Mouse (Mus musculus): ENCODE data around the gene Bcl2l2. TPM values are rescaled to one million over a fixed set of nuclear protein-coding genes. Genes with fewer than 3 reads are reported as not detected.
A peak's percentile ranks its signal among the peaks of the same experiment; 100 is the strongest.

Bcl2l2 gene
- polyA plus RNA-seq, 1 experiment from 2014 or later = 4.2 TPM

GRCm38 (mm10) chr14:54908682-54909081, 25.5 kb downstream of the Bcl2l2 start:
- H3K4me2 ChIP-seq (ENCODE audit: low read depth, low read length) = no peak overlapping the region
- H3K4me3 ChIP-seq (replicated peaks; ENCODE audit: low read length) = no peak overlapping the region
- no peaks in the 10 kb centered on the region for H3K27me3 ChIP-seq (ENCODE audit: control insufficient read depth, insufficient read depth, low read length)
- peaks cover 12% of the 10 kb centered on the region; the same call in 1 of the 2 replicates for H3K36me3 ChIP-seq (ENCODE audit: control insufficient read depth, insufficient read depth, low read length)
- no peak for ATAC-seq (ENCODE audit: insufficient read depth, low FRiP score)
- H3K9me3 ChIP-seq (replicated peaks; ENCODE audit: control insufficient read depth, low read length) = no peaks in the 10 kb centered on the region
- 77% methylated on average over 7 of the region's 7 CpGs for WGBS
- no peak overlapping the region for H3K9ac ChIP-seq (ENCODE audit: low read length)
- no peak overlapping the region for H3K27ac ChIP-seq (ENCODE audit: low read length)
- H3K4me1 ChIP-seq (ENCODE audit: control insufficient read depth, insufficient read depth, low read length) = peaks cover 7% of the 10 kb centered on the region

GRCm38 (mm10) chr14:54912109-54912850, 29.1 kb downstream of the Bcl2l2 start:
- 2% methylated on average over 59 of the region's 69 CpGs for WGBS
- peak overlapping the region; percentile 84 for H3K4me3 ChIP-seq (replicated peaks; ENCODE audit: low read length)
- peak overlapping the region; percentile 90 for H3K4me2 ChIP-seq (ENCODE audit: low read depth, low read length)
- peak overlapping the region; percentile 90 for H3K9ac ChIP-seq (ENCODE audit: low read length)
- ATAC-seq (ENCODE audit: insufficient read depth, low FRiP score) = peak; percentile 54
- no peaks in the 10 kb centered on the region for H3K27me3 ChIP-seq (ENCODE audit: control insufficient read depth, insufficient read depth, low read length)
- peak overlapping the region; percentile 74 for H3K27ac ChIP-seq (ENCODE audit: low read length)
- no peaks in the 10 kb centered on the region for H3K9me3 ChIP-seq (replicated peaks; ENCODE audit: control insufficient read depth, low read length)
- peaks cover 7% of the 10 kb centered on the region for H3K4me1 ChIP-seq (ENCODE audit: control insufficient read depth, insufficient read depth, low read length)
- H3K36me3 ChIP-seq (ENCODE audit: control insufficient read depth, insufficient read depth, low read length) = peaks cover 3% of the 10 kb centered on the region; the same call in 1 of the 2 replicates

GRCm38 (mm10) chr14:54912886-54913285, 29.7 kb downstream of the Bcl2l2 start, which contains the start of gene Slc22a17:
Gene Slc22a17, minus strand, starts transcription at chr14:54913132.
- peak within 1 kb of the TSS; percentile 90 for H3K4me2 ChIP-seq (ENCODE audit: low read depth, low read length)
- peak; percentile 92 for ATAC-seq (ENCODE audit: insufficient read depth, low FRiP score)
- H3K4me1 ChIP-seq (ENCODE audit: control insufficient read depth, insufficient read depth, low read length) = peaks cover 7% of the 10 kb centered on the region
- no peaks in the 10 kb centered on the region for H3K27me3 ChIP-seq (ENCODE audit: control insufficient read depth, insufficient read depth, low read length)
- peak within 1 kb of the TSS; percentile 84 for H3K4me3 ChIP-seq (replicated peaks; ENCODE audit: low read length)
- WGBS = 0% methylated on average over 28 of the region's 28 CpGs
- no peaks in the 10 kb centered on the region; the same call in 1 of the 2 replicates for H3K36me3 ChIP-seq (ENCODE audit: control insufficient read depth, insufficient read depth, low read length)
- peak within 1 kb of the TSS; percentile 74 for H3K27ac ChIP-seq (ENCODE audit: low read length)
- H3K9ac ChIP-seq (ENCODE audit: low read length) = peak within 1 kb of the TSS; percentile 90
- H3K9me3 ChIP-seq (replicated peaks; ENCODE audit: control insufficient read depth, low read length) = no peaks in the 10 kb centered on the region

- peak overlapping the region; percentile 90 for H3K9ac ChIP-seq (ENCODE audit: low read length)
- H3K9me3 ChIP-seq (replicated peaks; ENCODE audit: control insufficient read depth, low read length) = no peaks in the 10 kb centered on the region
- WGBS = 16% methylated on average over 10 of the region's 10 CpGs
- ATAC-seq (ENCODE audit: insufficient read depth, low FRiP score) = no peak
- H3K27me3 ChIP-seq (ENCODE audit: control insufficient read depth, insufficient read depth, low read length) = no peaks in the 10 kb centered on the region
- H3K36me3 ChIP-seq (ENCODE audit: control insufficient read depth, insufficient read depth, low read length) = no peaks in the 10 kb centered on the region; the same call in 1 of the 2 replicates
- peak overlapping the region; percentile 74 for H3K27ac ChIP-seq (ENCODE audit: low read length)
- H3K4me3 ChIP-seq (replicated peaks; ENCODE audit: low read length) = peak overlapping the region; percentile 84
- H3K4me1 ChIP-seq (ENCODE audit: control insufficient read depth, insufficient read depth, low read length) = peaks cover 7% of the 10 kb centered on the region
- peak overlapping the region; percentile 90 for H3K4me2 ChIP-seq (ENCODE audit: low read depth, low read length)
Observed at GRCm38 (mm10) chr14:54913343-54913742, 30.2 kb downstream of the Bcl2l2 start.

- 89% methylated on average over 16 of the region's 16 CpGs for WGBS
- no peak overlapping the region for H3K4me2 ChIP-seq (ENCODE audit: low read depth, low read length)
- peaks cover 10% of the 10 kb centered on the region for H3K4me1 ChIP-seq (ENCODE audit: control insufficient read depth, insufficient read depth, low read length)
- no peaks in the 10 kb centered on the region for H3K27me3 ChIP-seq (ENCODE audit: control insufficient read depth, insufficient read depth, low read length)
- H3K9me3 ChIP-seq (replicated peaks; ENCODE audit: control insufficient read depth, low read length) = no peaks in the 10 kb centered on the region
- peaks cover 15% of the 10 kb centered on the region for H3K36me3 ChIP-seq (ENCODE audit: control insufficient read depth, insufficient read depth, low read length)
- H3K27ac ChIP-seq (ENCODE audit: low read length) = no peak overlapping the region
- no peak for ATAC-seq (ENCODE audit: insufficient read depth, low FRiP score)
- no peak overlapping the region for H3K4me3 ChIP-seq (replicated peaks; ENCODE audit: low read length)
- H3K9ac ChIP-seq (ENCODE audit: low read length) = no peak overlapping the region
Observed at GRCm38 (mm10) chr14:54920076-54920685, 37.0 kb downstream of the Bcl2l2 start.

GRCm38 (mm10) chr14:54924641-54925348, 41.6 kb downstream of the Bcl2l2 start:
- peak; percentile 63 for ATAC-seq (ENCODE audit: insufficient read depth, low FRiP score)
- peak overlapping the region; percentile 84 for H3K4me2 ChIP-seq (ENCODE audit: low read depth, low read length)
- H3K9ac ChIP-seq (ENCODE audit: low read length) = peak overlapping the region; percentile 94
- H3K4me3 ChIP-seq (replicated peaks; ENCODE audit: low read length) = peak overlapping the region; percentile 73
- H3K27me3 ChIP-seq (ENCODE audit: control insufficient read depth, insufficient read depth, low read length) = no peaks in the 10 kb centered on the region
- 13% methylated on average over 7 of the region's 7 CpGs for WGBS
- peaks cover 15% of the 10 kb centered on the region; the same call in 1 of the 2 replicates for H3K36me3 ChIP-seq (ENCODE audit: control insufficient read depth, insufficient read depth, low read length)
- peak overlapping the region; percentile 100 for H3K27ac ChIP-seq (ENCODE audit: low read length)
- no peaks in the 10 kb centered on the region for H3K9me3 ChIP-seq (replicated peaks; ENCODE audit: control insufficient read depth, low read length)
- peaks cover 24% of the 10 kb centered on the region for H3K4me1 ChIP-seq (ENCODE audit: control insufficient read depth, insufficient read depth, low read length)

- no peaks in the 10 kb centered on the region for H3K27me3 ChIP-seq (ENCODE audit: control insufficient read depth, insufficient read depth, low read length)
- H3K4me1 ChIP-seq (ENCODE audit: control insufficient read depth, insufficient read depth, low read length) = peaks cover 31% of the 10 kb centered on the region
- peaks cover 9% of the 10 kb centered on the region; the same call in 1 of the 2 replicates for H3K36me3 ChIP-seq (ENCODE audit: control insufficient read depth, insufficient read depth, low read length)
- peak within 1 kb of the TSS; percentile 100 for H3K27ac ChIP-seq (ENCODE audit: low read length)
- peak within 1 kb of the TSS; percentile 73 for H3K4me3 ChIP-seq (replicated peaks; ENCODE audit: low read length)
- H3K9me3 ChIP-seq (replicated peaks; ENCODE audit: control insufficient read depth, low read length) = no peaks in the 10 kb centered on the region
- ATAC-seq (ENCODE audit: insufficient read depth, low FRiP score) = peak; percentile 51
- WGBS = 2% methylated on average over 57 of the region's 57 CpGs
- H3K9ac ChIP-seq (ENCODE audit: low read length) = peak within 1 kb of the TSS; percentile 94
- peak within 1 kb of the TSS; percentile 84 for H3K4me2 ChIP-seq (ENCODE audit: low read depth, low read length)
Observed at GRCm38 (mm10) chr14:54925349-54926342, 42.5 kb downstream of the Bcl2l2 start, which contains the start of gene Efs. Gene Efs, minus strand, starts transcription at chr14:54926126.

All from stomach, embryonic 16.5 days (tissue).